Mouse (Mus musculus) inflammation-experienced regulatory T-cells, adult 16 weeks (primary cell): ENCODE results near the gene Papss1. TPM values are rescaled to one million over a fixed set of nuclear protein-coding genes. Genes with fewer than 3 reads are reported as not detected.

ENCODE experiments used
- polyA plus RNA-seq: library from polyadenylated mRNA; unstranded; fragments of 100-300 nt; shearing (Covaris generic); gene quantifications from one replicate; pipeline ENCODE4 v1.2.1, GENCODE M21; 2017

The Papss1 gene
- 39.4 TPM for polyA plus RNA-seq

DNA sequence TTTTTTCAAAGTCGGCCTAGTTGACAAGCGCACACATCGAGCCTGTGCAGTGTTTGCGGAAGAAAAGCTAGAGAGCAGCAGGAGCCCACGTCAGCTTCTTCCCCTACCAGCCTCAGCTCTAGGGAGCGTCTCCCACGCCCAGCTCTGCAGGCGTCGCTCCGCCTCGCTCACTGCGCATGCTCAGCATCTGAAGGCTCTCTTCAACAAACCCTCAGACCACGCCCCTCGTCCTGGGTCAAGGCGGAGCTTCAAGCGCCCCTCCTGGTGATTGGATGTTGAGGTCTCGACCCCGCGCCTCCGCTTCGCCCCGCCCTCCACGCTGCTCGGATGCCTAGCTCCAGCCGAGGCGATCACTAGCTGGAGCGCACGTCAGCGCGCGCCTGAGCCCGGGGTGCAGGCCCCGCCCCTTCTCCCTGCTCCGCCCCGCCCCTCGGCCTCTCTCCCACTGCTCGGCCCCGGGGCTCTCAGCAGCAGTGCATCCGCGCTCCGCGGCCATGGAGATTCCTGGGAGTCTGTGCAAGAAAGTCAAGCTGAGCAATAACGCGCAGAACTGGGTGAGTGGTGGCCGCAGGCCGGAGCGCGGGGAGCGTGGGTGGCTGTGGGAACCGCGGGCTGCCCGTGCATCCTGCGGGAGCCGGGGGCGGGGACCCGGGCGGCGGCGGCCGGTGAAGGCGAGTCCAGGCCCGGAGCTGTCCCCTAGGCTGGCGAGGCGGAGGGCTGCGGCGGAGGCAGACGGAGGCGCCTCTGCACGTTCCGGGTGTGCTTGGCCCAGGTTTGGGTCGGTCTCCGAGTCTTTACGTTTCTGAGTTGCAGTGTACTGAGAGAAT is at the start of gene Papss1:
Gene Papss1, plus strand, starts transcription at position 339 of the 827 bp plus-strand sequence.

Other genes with a start within 250 kb of the Papss1 start
- gene Sgms2, start 73.4 kb upstream of the Papss1 start, polyA plus RNA-seq, result 0.18 TPM